Mouse (Mus musculus): ENCODE results near the gene Slc25a25.

- TF ChIP-seq CTCF (IDR thresholded peaks at IDR 0.05; ENCODE audit: low read depth, low read length) (no peak), POLR2A (IDR thresholded peaks at IDR 0.05; ENCODE audit: insufficient read depth, low read length) (no peak)
These were observed 33.7 kb upstream of the Slc25a25 start for GRCm38 (mm10) chr2:32484933-32485332.
